Mouse (Mus musculus): Measurements from ENCODE around the gene Iba57. TPM values are rescaled to one million over a fixed set of nuclear protein-coding genes. Genes with fewer than 3 reads are reported as not detected.
"Not testable (repeated sequence)": the region's sequence is repeated elsewhere in the genome, so short reads cannot be mapped to it uniquely, and the experiment has no call there.

The Iba57 gene
- 3.3 and 3.6 TPM in 2 replicates for polyA plus RNA-seq (2015; fragmentation: Nextera tagmentation; extraction: Ambion mirVana)

GRCm38 (mm10) chr11:59163255-59164236, at the start of gene Iba57:
TSS of gene Iba57 (minus strand) at chr11:59163739.
- peak within 1 kb of the TSS; percentile 99 for H3K27ac ChIP-seq
- ATAC-seq (ENCODE audit: insufficient number of reproducible peaks, insufficient read depth, low FRiP score, low TSS enrichment, low read depth): peak; percentile 97
- H3K4me2 ChIP-seq: peak within 1 kb of the TSS; percentile 69
- no peaks in the 10 kb centered on the region for H3K9me3 ChIP-seq
- H3K4me1 ChIP-seq: peaks cover 15% of the 10 kb centered on the region
- H3K4me3 ChIP-seq: peak within 1 kb of the TSS; percentile 77
- H3K27me3 ChIP-seq: no peaks in the 10 kb centered on the region
- WGBS: 3% methylated on average over 68 of the region's 68 CpGs
- peaks cover 5% of the 10 kb centered on the region; the same call in 1 of the 2 replicates for H3K36me3 ChIP-seq
- peak within 1 kb of the TSS; percentile 88 for H3K9ac ChIP-seq

- Histone ChIP-seq H3K4me3 (no peak overlapping the region), H3K4me2 (no peak overlapping the region), H3K9ac (no peak overlapping the region), H3K27ac (no peak overlapping the region), H3K27me3 (no peaks in the 10 kb centered on the region), H3K4me1 (peaks cover 28% of the 10 kb centered on the region), H3K9me3 (no peaks in the 10 kb centered on the region), H3K36me3 (peaks cover 59% of the 10 kb centered on the region)
- 90% methylated on average over 12 of the region's 12 CpGs for WGBS
- no peak for ATAC-seq (ENCODE audit: insufficient number of reproducible peaks, insufficient read depth, low FRiP score, low TSS enrichment, low read depth)
These were observed 49.5 kb upstream of the Iba57 start for GRCm38 (mm10) chr11:59212892-59213494.

- not testable (repeated sequence) for H3K4me3 ChIP-seq; H3K27ac ChIP-seq; H3K4me2 ChIP-seq; H3K27me3 ChIP-seq; H3K9me3 ChIP-seq; H3K9ac ChIP-seq; ATAC-seq (ENCODE audit: insufficient number of reproducible peaks, insufficient read depth, low FRiP score, low TSS enrichment, low read depth)
- peaks cover 23% of the 10 kb centered on the region for H3K4me1 ChIP-seq
- peaks cover 54% of the 10 kb centered on the region for H3K36me3 ChIP-seq
- WGBS: 75% methylated on average over 12 of the region's 12 CpGs
These were observed 48.8 kb upstream of the Iba57 start for GRCm38 (mm10) chr11:59212320-59212719.

GRCm38 (mm10) chr11:59211561-59211960, 48.0 kb upstream of the Iba57 start:
- H3K27ac ChIP-seq; H3K4me3 ChIP-seq; H3K4me2 ChIP-seq; H3K27me3 ChIP-seq; ATAC-seq (ENCODE audit: insufficient number of reproducible peaks, insufficient read depth, low FRiP score, low TSS enrichment, low read depth); H3K9ac ChIP-seq; H3K9me3 ChIP-seq: not testable (repeated sequence)
- peaks cover 56% of the 10 kb centered on the region for H3K36me3 ChIP-seq
- 90% methylated on average over 9 of the region's 9 CpGs for WGBS
- H3K4me1 ChIP-seq: peaks cover 18% of the 10 kb centered on the region

GRCm38 (mm10) chr11:59210020-59210419, 46.5 kb upstream of the Iba57 start:
- H3K27me3 ChIP-seq: no peaks in the 10 kb centered on the region
- H3K4me3 ChIP-seq: no peak overlapping the region
- no peak for ATAC-seq (ENCODE audit: insufficient number of reproducible peaks, insufficient read depth, low FRiP score, low TSS enrichment, low read depth)
- 86% methylated on average over 4 of the region's 4 CpGs for WGBS
- peaks cover 18% of the 10 kb centered on the region for H3K4me1 ChIP-seq
- H3K4me2 ChIP-seq: peak overlapping the region; percentile 78; the same call in 1 of the 2 replicates
- H3K36me3 ChIP-seq: peaks cover 66% of the 10 kb centered on the region
- H3K9ac ChIP-seq: no peak overlapping the region
- no peaks in the 10 kb centered on the region for H3K9me3 ChIP-seq
- no peak overlapping the region for H3K27ac ChIP-seq

GRCm38 (mm10) chr11:59209580-59209979, 46.0 kb upstream of the Iba57 start:
- H3K27ac ChIP-seq: no peak overlapping the region
- 70% methylated on average over 5 of the region's 5 CpGs for WGBS

GRCm38 (mm10) chr11:59209003-59209441, 45.5 kb upstream of the Iba57 start:
- Histone ChIP-seq H3K4me3 (peak overlapping the region; percentile 92), H3K27ac (peak overlapping the region; percentile 95), H3K4me2 (peak overlapping the region; percentile 78), H3K27me3 (no peaks in the 10 kb centered on the region), H3K9me3 (no peaks in the 10 kb centered on the region), H3K9ac (peak overlapping the region; percentile 90), H3K4me1 (peaks cover 18% of the 10 kb centered on the region), H3K36me3 (peaks cover 68% of the 10 kb centered on the region)
- 9% methylated on average over 18 of the region's 18 CpGs for WGBS
- 0 out of 2 replicates have a peak, but pooled peaks have one; percentile 21 for ATAC-seq (ENCODE audit: insufficient number of reproducible peaks, insufficient read depth, low FRiP score, low TSS enrichment, low read depth)

More at GRCm38 (mm10) chr11:59209580-59209979, 46.0 kb upstream of the Iba57 start:
- Histone ChIP-seq H3K4me2 (peak overlapping the region; percentile 78), H3K4me3 (peak overlapping the region; percentile 92), H3K9ac (peak overlapping the region; percentile 90; the same call in 1 of the 2 replicates), H3K4me1 (peaks cover 18% of the 10 kb centered on the region), H3K27me3 (no peaks in the 10 kb centered on the region), H3K9me3 (no peaks in the 10 kb centered on the region), H3K36me3 (peaks cover 66% of the 10 kb centered on the region)
- ATAC-seq (ENCODE audit: insufficient number of reproducible peaks, insufficient read depth, low FRiP score, low TSS enrichment, low read depth): no peak

GRCm38 (mm10) chr11:59208153-59208831, 44.8 kb upstream of the Iba57 start, which contains the start of gene 2310033P09Rik:
TSS of gene 2310033P09Rik (plus strand) at chr11:59208321.
- WGBS: under 1% methylated on average over 65 of the region's 67 CpGs
- Histone ChIP-seq H3K27me3 (no peaks in the 10 kb centered on the region), H3K9me3 (no peaks in the 10 kb centered on the region), H3K36me3 (peaks cover 66% of the 10 kb centered on the region), H3K27ac (peak within 1 kb of the TSS; percentile 95), H3K4me1 (peaks cover 18% of the 10 kb centered on the region), H3K9ac (peak within 1 kb of the TSS; percentile 90), H3K4me2 (peak within 1 kb of the TSS; percentile 78), H3K4me3 (peak within 1 kb of the TSS; percentile 92)
- peak; percentile 68 for ATAC-seq (ENCODE audit: insufficient number of reproducible peaks, insufficient read depth, low FRiP score, low TSS enrichment, low read depth)

GRCm38 (mm10) chr11:59202081-59202995, 38.8 kb upstream of the Iba57 start, which contains the start of gene Mrpl55:
TSS of gene Mrpl55 (plus strand) at chr11:59202486.
- no peaks in the 10 kb centered on the region for H3K27me3 ChIP-seq
- H3K4me3 ChIP-seq: peak within 1 kb of the TSS; percentile 86
- peak within 1 kb of the TSS; percentile 81 for H3K27ac ChIP-seq
- H3K36me3 ChIP-seq: peaks cover 47% of the 10 kb centered on the region
- ATAC-seq (ENCODE audit: insufficient number of reproducible peaks, insufficient read depth, low FRiP score, low TSS enrichment, low read depth): peak; percentile 79
- H3K4me1 ChIP-seq: peaks cover 13% of the 10 kb centered on the region
- peak within 1 kb of the TSS; percentile 87 for H3K9ac ChIP-seq
- H3K4me2 ChIP-seq: peak within 1 kb of the TSS; percentile 83
- WGBS: under 1% methylated on average over 63 of the region's 63 CpGs
- H3K9me3 ChIP-seq: no peaks in the 10 kb centered on the region

- H3K36me3 ChIP-seq: peaks cover 44% of the 10 kb centered on the region
- H3K9me3 ChIP-seq: no peaks in the 10 kb centered on the region
- H3K4me3 ChIP-seq: peak overlapping the region; percentile 86
- peak overlapping the region; percentile 87 for H3K9ac ChIP-seq
- H3K4me1 ChIP-seq: peaks cover 13% of the 10 kb centered on the region
- WGBS: 31% methylated on average over 16 of the region's 16 CpGs
- ATAC-seq (ENCODE audit: insufficient number of reproducible peaks, insufficient read depth, low FRiP score, low TSS enrichment, low read depth): no peak
- H3K27ac ChIP-seq: peak overlapping the region; percentile 81
- H3K4me2 ChIP-seq: peak overlapping the region; percentile 83
- no peaks in the 10 kb centered on the region for H3K27me3 ChIP-seq
These were observed 37.9 kb upstream of the Iba57 start for GRCm38 (mm10) chr11:59201216-59202002.

All from embryonic facial prominence, embryonic 13.5 days (tissue).